Mouse (Mus musculus): ENCODE measurements around the gene Stat5b.

The Stat5b gene

GRCm38 (mm10) chr11:100865618-100866017 is 15.1 kb upstream of the Stat5b start:
- no peak for DNase-seq (ENCODE audit: low spot score in 2 of 2)

- no peak for DNase-seq (ENCODE audit: low spot score in 2 of 2)
Measured at GRCm38 (mm10) chr11:100863141-100863540, 12.6 kb upstream of the Stat5b start.

- no peak for DNase-seq (ENCODE audit: low spot score in 2 of 2)
Measured at GRCm38 (mm10) chr11:100861836-100862235, 11.3 kb upstream of the Stat5b start.

- DNase-seq (ENCODE audit: low spot score in 2 of 2) = no peak
Measured at GRCm38 (mm10) chr11:100861335-100861734, 10.8 kb upstream of the Stat5b start.

- peak; percentile 34 to 42 for DNase-seq (ENCODE audit: low spot score in 2 of 2)
Measured at GRCm38 (mm10) chr11:100860198-100861048, 9.9 kb upstream of the Stat5b start.

GRCm38 (mm10) chr11:100859579-100860075 is 9.1 kb upstream of the Stat5b start:
- no peak for DNase-seq (ENCODE audit: low spot score in 2 of 2)

- peak; percentile 45 to 56 for DNase-seq (ENCODE audit: low spot score in 2 of 2)
Measured at GRCm38 (mm10) chr11:100858935-100859578, 8.5 kb upstream of the Stat5b start, which contains the start of gene Stat5a. Gene Stat5a, plus strand, starts transcription at chr11:100859351.

- no peak for DNase-seq (ENCODE audit: low spot score in 2 of 2)
Measured at GRCm38 (mm10) chr11:100857960-100858359, 7.4 kb upstream of the Stat5b start.

- DNase-seq (ENCODE audit: low spot score in 2 of 2) = no peak
Measured at GRCm38 (mm10) chr11:100855178-100855577, 4.7 kb upstream of the Stat5b start.

- DNase-seq (ENCODE audit: low spot score in 2 of 2) = no peak
Measured at GRCm38 (mm10) chr11:100854268-100854667, 3.7 kb upstream of the Stat5b start.

- no peak for DNase-seq (ENCODE audit: low spot score in 2 of 2)
Measured at GRCm38 (mm10) chr11:100853018-100853417, 2.5 kb upstream of the Stat5b start.

GRCm38 (mm10) chr11:100852088-100852487 is 1.6 kb upstream of the Stat5b start:
- DNase-seq (ENCODE audit: low spot score in 2 of 2) = no peak

GRCm38 (mm10) chr11:100850778-100851528 is 429 bp upstream of the Stat5b start:
- DNase-seq (ENCODE audit: low spot score in 2 of 2) = peak in 1 of 2 experiments; percentile 46

GRCm38 (mm10) chr11:100849456-100850037 is 977 bp downstream of the Stat5b start:
- DNase-seq (ENCODE audit: low spot score in 2 of 2) = no peak

- DNase-seq (ENCODE audit: low spot score in 2 of 2) = no peak
Measured at GRCm38 (mm10) chr11:100848789-100849379, 1.6 kb downstream of the Stat5b start.

- DNase-seq (ENCODE audit: low spot score in 2 of 2) = no peak
Measured at GRCm38 (mm10) chr11:100848080-100848479, 2.4 kb downstream of the Stat5b start.

GRCm38 (mm10) chr11:100847572-100847971 is 3.0 kb downstream of the Stat5b start:
- no peak for DNase-seq (ENCODE audit: low spot score in 2 of 2)

GRCm38 (mm10) chr11:100845793-100846192 is 4.7 kb downstream of the Stat5b start:
- DNase-seq (ENCODE audit: low spot score in 2 of 2) = no peak

- no peak for DNase-seq (ENCODE audit: low spot score in 2 of 2)
Measured at GRCm38 (mm10) chr11:100844121-100844520, 6.4 kb downstream of the Stat5b start.

- no peak for DNase-seq (ENCODE audit: low spot score in 2 of 2)
Measured at GRCm38 (mm10) chr11:100843070-100843669, 7.4 kb downstream of the Stat5b start.

GRCm38 (mm10) chr11:100842025-100842424 is 8.5 kb downstream of the Stat5b start:
- DNase-seq (ENCODE audit: low spot score in 2 of 2) = no peak

Data from frontal cortex, postnatal 10 days (tissue).